Mouse (Mus musculus): Measurements from ENCODE around the gene Adora2a.

- TF ChIP-seq EP300 (IDR thresholded peaks at IDR 0.05; ENCODE audit: low read depth) (no peak), CTCF (IDR thresholded peaks at IDR 0.05; ENCODE audit: low read depth) (no peak)
These were observed 32.9 kb upstream of the Adora2a start for GRCm38 (mm10) chr10:75283821-75284220.

All from liver, embryonic 14.5 days (tissue).